Mouse (Mus musculus): ENCODE results near the gene Grin2d.

The Grin2d gene

DNA sequence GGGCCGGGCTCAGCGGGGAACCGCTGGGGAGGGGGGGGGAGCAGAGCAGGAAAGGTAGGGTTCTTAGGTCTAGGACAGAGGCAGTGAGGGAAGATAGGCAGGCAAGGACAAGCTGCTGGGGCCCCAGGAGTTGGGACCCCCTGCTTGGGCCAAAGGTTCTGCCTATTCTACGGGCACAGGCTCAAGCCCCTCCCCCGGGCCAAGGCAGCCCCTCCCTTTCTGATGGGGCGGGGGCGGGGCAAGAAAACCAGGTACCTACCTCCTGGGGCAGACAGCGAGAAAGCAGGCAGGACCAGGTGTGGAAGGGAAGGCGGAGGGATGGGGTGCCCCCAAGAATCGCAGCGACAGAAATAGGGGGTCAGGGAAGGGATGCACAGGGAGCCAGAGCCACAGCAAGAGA is 69.7 kb downstream of the Grin2d start:
- DNase-seq (ENCODE audit: low read depth, low spot score), result no peak

DNA sequence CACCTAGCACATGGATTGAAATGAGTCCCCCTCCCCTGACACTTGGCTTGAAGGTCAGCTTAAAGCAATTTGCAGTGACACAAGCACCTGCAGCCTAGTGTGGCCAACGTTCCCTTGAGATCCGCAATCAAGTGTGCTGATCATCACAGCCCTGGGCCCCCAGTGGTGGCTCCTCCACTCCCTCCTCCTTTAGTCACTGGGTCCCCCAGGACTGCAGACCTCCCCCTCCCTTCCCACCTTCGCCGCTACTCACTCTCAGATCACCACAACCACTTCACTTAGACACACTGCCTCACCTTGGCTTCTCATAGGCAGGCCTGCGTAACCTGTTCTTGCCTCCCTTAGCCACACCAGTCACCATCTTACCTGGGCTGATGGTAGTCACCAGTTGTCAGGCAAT is 72.2 kb downstream of the Grin2d start:
- DNase-seq (ENCODE audit: low read depth, low spot score), result no peak

GRCm38 (mm10) chr7:45802551-45802950 is 75.6 kb downstream of the Grin2d start:
- no peak for DNase-seq (ENCODE audit: low read depth, low spot score)

DNA sequence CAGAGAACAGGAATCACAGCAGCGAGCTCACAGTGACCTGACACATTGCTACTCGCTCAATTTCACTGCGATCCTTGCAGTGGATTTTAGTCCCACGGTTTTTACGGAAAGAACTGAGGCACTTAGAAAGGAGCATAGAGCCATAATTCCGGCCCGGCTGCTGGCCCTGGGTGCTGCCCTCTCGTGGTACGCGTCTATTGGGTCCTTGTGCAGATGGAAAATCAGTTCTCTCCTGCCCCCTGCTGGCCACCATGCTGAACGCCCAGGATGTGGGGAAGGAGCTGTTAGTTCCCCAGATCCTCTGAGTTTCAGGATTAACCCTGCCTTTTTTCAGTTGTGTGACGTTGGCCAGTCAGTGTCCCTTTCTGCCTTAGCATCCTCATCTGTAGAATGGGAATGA is 76.8 kb downstream of the Grin2d start:
- peak; percentile 76 for DNase-seq (ENCODE audit: low read depth, low spot score)

DNA sequence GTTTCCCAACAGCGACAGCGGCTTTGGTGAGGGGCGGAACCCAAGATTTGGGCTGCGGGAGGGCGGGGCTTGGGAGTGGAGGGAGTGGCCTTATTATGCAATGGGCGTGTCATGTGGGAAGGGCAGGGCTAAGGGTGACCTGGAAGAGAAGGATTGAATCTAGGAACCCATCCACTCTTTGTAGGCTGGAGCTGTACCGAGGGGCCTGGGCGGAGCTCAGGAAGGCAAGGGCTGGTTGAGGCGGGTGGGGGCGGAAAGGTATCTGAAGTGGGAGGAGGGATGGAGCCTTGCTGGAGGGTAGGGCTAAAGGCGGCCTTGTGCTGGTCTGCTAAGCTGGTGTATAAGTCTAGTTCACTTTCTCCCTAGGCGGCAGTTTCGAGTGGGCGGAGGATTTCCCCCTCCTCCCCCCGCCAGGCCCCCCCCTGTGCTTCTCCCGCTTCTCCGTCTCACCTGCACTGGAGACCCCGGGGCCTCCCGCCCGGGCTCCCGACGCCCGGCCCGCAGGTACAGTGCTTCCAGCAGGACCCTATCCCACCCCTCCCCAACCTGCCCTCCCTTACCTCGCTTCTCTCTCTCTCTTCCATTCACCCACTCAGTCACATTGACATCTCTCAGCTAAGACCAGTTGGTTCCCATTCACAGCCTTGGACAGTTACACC is 77.5 kb downstream of the Grin2d start:
- peak; percentile 78 for DNase-seq (ENCODE audit: low read depth, low spot score)

DNA sequence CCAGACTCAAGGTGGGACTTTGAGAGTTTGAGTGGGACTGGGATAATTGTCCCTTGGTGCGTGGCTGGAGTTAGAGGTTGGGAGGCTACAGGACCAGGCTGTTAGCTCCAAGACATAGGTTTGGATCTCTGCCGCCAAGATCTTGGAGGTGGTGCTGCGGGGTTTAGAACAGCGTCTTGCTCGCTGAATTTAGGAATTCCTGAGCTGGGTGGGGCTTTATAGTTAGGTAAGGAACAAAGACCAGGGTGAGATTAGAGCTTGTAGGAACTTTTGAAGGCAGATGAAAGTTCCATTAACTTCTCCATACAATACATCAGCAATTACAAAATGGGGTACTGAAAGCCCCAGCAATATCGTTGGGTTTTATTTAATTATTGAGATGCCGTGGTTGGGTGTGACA is 78.2 kb downstream of the Grin2d start:
- DNase-seq (ENCODE audit: low read depth, low spot score), result no peak

- no peak for DNase-seq (ENCODE audit: low read depth, low spot score)
Measured at GRCm38 (mm10) chr7:45798931-45799330, 79.2 kb downstream of the Grin2d start.

- no peak for DNase-seq (ENCODE audit: low read depth, low spot score)
Measured at GRCm38 (mm10) chr7:45798511-45798836, 79.7 kb downstream of the Grin2d start.

- DNase-seq (ENCODE audit: low read depth, low spot score), result no peak
Measured at GRCm38 (mm10) chr7:45797661-45798510, 80.3 kb downstream of the Grin2d start.

- no peak for DNase-seq (ENCODE audit: low read depth, low spot score)
Measured at GRCm38 (mm10) chr7:45796950-45797349, 81.2 kb downstream of the Grin2d start.

GRCm38 (mm10) chr7:45794971-45795370 is 83.2 kb downstream of the Grin2d start:
- no peak for DNase-seq (ENCODE audit: low read depth, low spot score)

DNA sequence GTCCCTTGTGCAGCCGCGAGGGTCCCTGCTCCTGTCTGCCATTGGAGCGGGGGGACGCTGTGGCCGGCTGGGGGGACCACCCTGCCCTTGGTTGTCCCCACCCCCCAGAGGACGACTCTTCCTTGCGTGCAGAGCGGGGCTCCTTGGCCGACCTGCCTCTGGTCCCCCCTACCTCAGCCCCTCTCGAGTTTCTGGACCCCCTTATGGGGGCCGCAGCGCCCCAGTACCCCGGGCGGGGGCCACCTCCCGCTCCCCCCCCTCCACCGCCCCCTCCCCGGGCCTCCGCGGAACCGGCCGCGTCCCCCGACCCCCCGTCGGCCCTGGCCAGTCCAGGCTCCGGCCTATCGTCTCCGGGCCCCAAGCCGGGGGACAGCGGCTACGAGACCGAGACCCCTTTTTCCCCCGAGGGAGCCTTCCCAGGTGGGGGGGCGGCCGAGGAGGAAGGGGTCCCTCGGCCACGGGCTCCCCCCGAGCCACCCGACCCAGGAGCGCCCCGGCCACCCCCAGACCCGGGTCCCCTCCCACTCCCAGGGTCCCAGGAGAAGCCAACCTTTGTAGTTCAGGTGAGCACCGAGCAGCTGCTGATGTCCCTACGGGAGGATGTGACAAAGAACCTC is 84.1 kb downstream of the Grin2d start:
- DNase-seq (ENCODE audit: low read depth, low spot score), result no peak

- no peak for DNase-seq (ENCODE audit: low read depth, low spot score)
Measured at GRCm38 (mm10) chr7:45793240-45793639, 84.9 kb downstream of the Grin2d start.

- no peak for DNase-seq (ENCODE audit: low read depth, low spot score)
Measured at GRCm38 (mm10) chr7:45791756-45792490, 86.3 kb downstream of the Grin2d start.

GRCm38 (mm10) chr7:45790721-45791120 is 87.5 kb downstream of the Grin2d start:
- no peak for DNase-seq (ENCODE audit: low read depth, low spot score)

GRCm38 (mm10) chr7:45787642-45788041 is 90.5 kb downstream of the Grin2d start:
- no peak for DNase-seq (ENCODE audit: low read depth, low spot score)

GRCm38 (mm10) chr7:45786661-45787413 is 91.3 kb downstream of the Grin2d start:
- peak; percentile 81 for DNase-seq (ENCODE audit: low read depth, low spot score)

- no peak for DNase-seq (ENCODE audit: low read depth, low spot score)
Measured at GRCm38 (mm10) chr7:45786136-45786578, 92.0 kb downstream of the Grin2d start.

- DNase-seq (ENCODE audit: low read depth, low spot score), result no peak
Measured at GRCm38 (mm10) chr7:45785388-45786135, 92.6 kb downstream of the Grin2d start.

GRCm38 (mm10) chr7:45784524-45785372 is 93.4 kb downstream of the Grin2d start, which contains the start of gene Sult2b1:
TSS of gene Sult2b1 (minus strand) at chr7:45784669.
- DNase-seq (ENCODE audit: low read depth, low spot score), result no peak

Measured in WW6 (cell line).